Mouse (Mus musculus) liver, embryonic 15.5 days (tissue): ENCODE results near the gene Pdx1. TPM values are rescaled to one million over a fixed set of nuclear protein-coding genes. Genes with fewer than 3 reads are reported as not detected.
A peak's percentile ranks its signal among the peaks of the same experiment; 100 is the strongest.

Experiments used
- ATAC-seq: fragments of 200-750 bp; cut with Nextera tagmentation; 2 replicates; pipeline ENCODE4 v1.8.0; 2017; ENCODE audit warnings: moderate number of reproducible peaks, mild to moderate bottlenecking, moderate library complexity; ENCODE audit not compliant: insufficient read depth
- H3K27ac ChIP-seq: fragments of 300-500 bp; sonication (generic); replicated peaks from 2 replicates; pipeline ENCODE4 v1.5.1; 2015; ENCODE audit warnings: mild to moderate bottlenecking, inconsistent platforms
- H3K27me3 ChIP-seq: fragments of 300-500 bp; sonication (generic); 2 replicates; pipeline ENCODE4 v1.6.1; 2015; ENCODE audit warnings: mild to moderate bottlenecking, inconsistent platforms
- H3K36me3 ChIP-seq: fragments of 300-500 bp; sonication (generic); replicated peaks from 2 replicates; pipeline ENCODE4 v1.6.1; 2015; ENCODE audit warnings: moderate library complexity, mild to moderate bottlenecking, inconsistent platforms
- H3K4me1 ChIP-seq: fragments of 300-500 bp; sonication (generic); replicated peaks from 2 replicates; pipeline ENCODE4 v1.6.1; 2015; ENCODE audit warnings: inconsistent platforms
- H3K4me2 ChIP-seq: fragments of 300-500 bp; sonication (generic); 2 replicates; pipeline ENCODE4 v1.6.1; 2015; ENCODE audit warnings: moderate library complexity, mild to moderate bottlenecking, inconsistent platforms
- H3K4me3 ChIP-seq: fragments of 300-500 bp; sonication (generic); replicated peaks from 2 replicates; pipeline ENCODE4 v1.5.1; 2015; ENCODE audit warnings: mild to moderate bottlenecking, inconsistent platforms
- H3K9ac ChIP-seq: fragments of 300-500 bp; sonication (generic); 2 replicates; pipeline ENCODE4 v1.6.1; 2015; ENCODE audit warnings: moderate library complexity, mild to moderate bottlenecking, inconsistent platforms
- H3K9me3 ChIP-seq: fragments of 300-500 bp; sonication (generic); replicated peaks from 2 replicates; pipeline ENCODE4 v1.6.1; 2016; ENCODE audit warnings: inconsistent platforms
- WGBS: fragments of 180-500 bp; shearing (Covaris S2); methylation state at CpG from one replicate; pipeline ENCODE4 v1.1.7; 2015; ENCODE audit warnings: mixed read lengths; ENCODE audit not compliant: insufficient replicate concordance; 5-methylcytosine and 5-hydroxymethylcytosine counted together
- polyA plus RNA-seq: library from polyadenylated mRNA; unstranded; fragments of >200 nt; fragmentation: Nextera tagmentation; extraction: Ambion mirVana; gene quantifications from 2 replicates; pipeline ENCODE4 v1.2.1, GENCODE M21; 2015

Gene Pdx1
- polyA plus RNA-seq, 1 experiment from 2014 or later, result not detected

- no peaks in the 10 kb centered on the region for H3K9me3 ChIP-seq
- no peak overlapping the region for H3K4me3 ChIP-seq
- no peaks in the 10 kb centered on the region for H3K36me3 ChIP-seq
- ATAC-seq, result no peak
- H3K27ac ChIP-seq, result no peak overlapping the region
- no peak overlapping the region for H3K9ac ChIP-seq
- H3K4me2 ChIP-seq, result no peak overlapping the region
- peaks cover 100% of the 10 kb centered on the region for H3K27me3 ChIP-seq
- 13% methylated on average over 13 of the region's 13 CpGs for WGBS
- H3K4me1 ChIP-seq, result peaks cover 3% of the 10 kb centered on the region; the same call in 1 of the 2 replicates
Measured at GRCm38 (mm10) chr5:147302746-147303400, 33.1 kb downstream of the Pdx1 start.

DNA sequence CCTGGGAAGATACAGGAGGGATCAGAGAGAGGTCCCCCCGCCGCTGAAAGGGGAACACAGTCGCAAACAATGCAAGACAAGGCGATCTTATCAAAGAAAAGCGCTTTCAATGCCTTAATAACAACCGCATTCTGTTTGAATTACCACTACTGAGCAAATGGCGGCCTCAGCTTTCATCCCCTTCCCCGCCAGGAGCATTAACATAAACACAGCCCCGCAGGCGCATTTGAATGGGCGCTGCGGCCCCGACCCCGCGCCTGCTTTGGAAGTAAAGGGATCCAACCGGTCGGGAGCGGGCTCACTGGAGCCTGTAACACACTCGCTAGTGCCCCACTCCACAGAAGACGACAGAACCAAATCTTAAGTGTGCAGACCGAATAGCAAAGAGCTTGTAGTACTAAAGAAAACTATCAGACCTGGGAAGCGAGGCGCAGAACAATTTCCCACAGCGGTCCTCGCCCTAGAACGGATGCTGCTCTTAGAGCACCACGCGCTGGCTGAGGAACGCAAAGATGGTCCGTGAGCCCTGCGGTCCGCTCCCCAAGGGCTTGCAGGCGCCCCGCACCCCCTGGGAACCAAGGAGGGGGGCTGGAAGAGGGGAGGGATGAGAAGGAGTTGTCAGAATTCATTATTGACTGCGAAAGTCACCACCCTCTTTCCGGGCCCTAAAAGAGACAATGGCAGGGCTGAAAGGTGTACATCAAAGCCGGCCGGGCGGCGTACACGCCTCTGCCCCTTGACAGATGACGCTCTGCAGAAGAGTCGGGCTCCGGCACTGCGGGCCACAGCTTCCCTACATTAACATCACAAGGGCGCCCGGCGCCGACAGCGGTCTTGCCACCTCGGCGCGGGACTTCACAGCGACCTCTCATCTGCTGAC, 34.8 kb downstream of the Pdx1 start:
- Histone ChIP-seq H3K27ac (no peak overlapping the region), H3K27me3 (peaks cover 100% of the 10 kb centered on the region), H3K4me2 (no peak overlapping the region), H3K9me3 (no peaks in the 10 kb centered on the region), H3K4me1 (peaks cover 3% of the 10 kb centered on the region; the same call in 1 of the 2 replicates), H3K9ac (no peak overlapping the region), H3K4me3 (no peak overlapping the region), H3K36me3 (no peaks in the 10 kb centered on the region)
- under 1% methylated on average over 54 of the region's 54 CpGs for WGBS
- ATAC-seq, result no peak

- no peaks in the 10 kb centered on the region for H3K9me3 ChIP-seq
- H3K4me1 ChIP-seq, result peaks cover 3% of the 10 kb centered on the region; the same call in 1 of the 2 replicates
- 2% methylated on average over 16 of the region's 16 CpGs for WGBS
- H3K4me3 ChIP-seq, result no peak overlapping the region
- H3K9ac ChIP-seq, result no peak overlapping the region
- H3K27ac ChIP-seq, result no peak overlapping the region
- no peak overlapping the region for H3K4me2 ChIP-seq
- peaks cover 100% of the 10 kb centered on the region for H3K27me3 ChIP-seq
- no peaks in the 10 kb centered on the region for H3K36me3 ChIP-seq
- ATAC-seq, result no peak
Measured at GRCm38 (mm10) chr5:147305166-147305565, 35.4 kb downstream of the Pdx1 start.

DNA sequence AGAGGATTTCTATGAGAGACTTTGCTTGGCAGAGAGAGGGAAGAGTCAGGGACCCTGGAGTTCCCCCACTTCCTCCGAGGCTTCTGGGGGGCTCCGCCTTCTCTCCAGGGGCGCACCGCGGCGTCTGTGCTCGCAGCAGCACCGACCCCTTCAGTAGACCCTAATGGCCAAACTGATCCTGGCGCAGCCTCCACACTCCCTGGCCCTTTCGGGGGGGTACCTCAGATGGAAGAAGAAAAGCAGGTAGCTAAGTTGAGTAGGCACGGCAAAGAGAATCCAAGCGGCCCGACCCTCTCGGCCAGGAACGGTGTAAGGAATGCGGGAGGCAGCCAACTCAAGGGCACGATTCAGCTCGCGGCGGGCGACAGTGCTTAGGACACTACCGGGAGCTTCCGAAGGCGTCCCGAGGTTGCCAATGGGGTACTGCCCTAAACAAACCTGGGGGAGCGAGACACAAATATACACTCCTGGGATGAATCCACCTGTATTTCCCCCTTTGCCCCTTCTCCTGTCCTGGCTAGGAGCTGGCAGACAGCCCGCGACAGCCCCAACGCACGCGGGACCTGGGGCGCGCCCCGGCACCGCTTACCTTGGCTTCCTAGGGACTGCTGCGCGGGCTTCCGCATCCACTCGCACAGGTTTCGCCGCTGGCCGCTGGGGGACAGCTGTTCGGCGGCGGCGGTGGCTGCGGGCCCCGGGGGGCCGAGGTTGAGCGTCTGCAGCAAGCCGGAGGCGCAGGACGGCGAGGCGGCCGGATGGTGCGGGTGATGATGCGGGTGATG, 36.3 kb downstream of the Pdx1 start:
- Histone ChIP-seq H3K27ac (no peak overlapping the region), H3K9ac (no peak overlapping the region), H3K4me2 (no peak overlapping the region; the same call in 1 of the 2 replicates), H3K4me3 (peak overlapping the region; percentile 8; the same call in 1 of the 2 replicates), H3K9me3 (no peaks in the 10 kb centered on the region), H3K36me3 (no peaks in the 10 kb centered on the region), H3K4me1 (no peaks in the 10 kb centered on the region; the same call in 1 of the 2 replicates), H3K27me3 (peaks cover 100% of the 10 kb centered on the region)
- WGBS, result 1% methylated on average over 58 of the region's 58 CpGs
- no peak for ATAC-seq

DNA sequence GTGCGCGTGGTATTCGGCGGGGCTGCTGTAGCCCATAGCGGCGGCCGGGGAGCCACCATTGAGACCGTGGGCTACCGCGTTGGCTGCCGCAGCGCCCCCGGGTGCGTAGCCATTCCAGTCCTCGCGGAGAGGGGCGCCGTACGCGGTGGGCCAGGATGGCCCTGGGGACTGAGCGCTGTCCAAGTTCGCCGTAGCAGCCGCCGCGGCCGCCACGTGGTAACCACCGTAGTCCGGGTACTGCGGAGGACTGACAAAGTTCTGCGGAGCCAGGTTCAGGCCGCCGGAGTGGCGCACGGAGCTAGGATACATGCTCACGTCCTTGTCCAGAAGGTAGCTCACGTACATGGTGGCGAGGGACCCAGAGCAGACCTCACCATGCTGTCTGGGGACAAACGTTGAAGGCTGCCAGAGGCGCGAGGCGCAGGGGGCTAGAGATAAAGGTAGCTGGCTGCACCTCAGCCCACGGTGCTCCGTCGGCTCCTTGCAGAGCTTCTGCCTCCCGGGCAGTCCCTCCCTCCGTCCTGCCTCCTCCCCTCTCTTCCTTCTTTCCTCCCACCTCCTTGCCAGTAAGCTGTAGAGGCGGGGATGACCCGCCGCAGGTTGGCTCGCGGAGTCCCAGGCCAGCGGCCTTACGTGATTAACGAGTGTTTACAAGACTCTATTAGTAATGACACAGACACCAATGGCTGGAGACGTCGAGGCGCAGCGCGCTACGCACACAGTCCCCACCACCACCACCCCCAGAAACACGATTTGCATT, 37.1 kb downstream of the Pdx1 start, which contains the start of gene Cdx2:
TSS of gene Cdx2 (minus strand) at position 633 of the 760 bp plus-strand sequence.
- no peaks in the 10 kb centered on the region; the same call in 1 of the 2 replicates for H3K4me1 ChIP-seq
- ATAC-seq, result no peak
- no peaks in the 10 kb centered on the region for H3K9me3 ChIP-seq
- H3K27ac ChIP-seq, result no peak within 1 kb of the TSS
- H3K9ac ChIP-seq, result no peak within 1 kb of the TSS
- H3K36me3 ChIP-seq, result no peaks in the 10 kb centered on the region
- no peak within 1 kb of the TSS; the same call in 1 of the 2 replicates for H3K4me2 ChIP-seq
- H3K4me3 ChIP-seq, result peak within 1 kb of the TSS; percentile 8; the same call in 1 of the 2 replicates
- WGBS, result under 1% methylated on average over 63 of the region's 63 CpGs
- peaks cover 100% of the 10 kb centered on the region for H3K27me3 ChIP-seq

- Histone ChIP-seq H3K27me3 (peaks cover 100% of the 10 kb centered on the region), H3K4me1 (no peaks in the 10 kb centered on the region; the same call in 1 of the 2 replicates), H3K9me3 (no peaks in the 10 kb centered on the region), H3K27ac (no peak overlapping the region), H3K36me3 (no peaks in the 10 kb centered on the region), H3K4me3 (no peak overlapping the region), H3K9ac (no peak overlapping the region), H3K4me2 (no peak overlapping the region)
- no peak for ATAC-seq
- 3% methylated on average over 12 of the region's 12 CpGs for WGBS
Measured at GRCm38 (mm10) chr5:147307398-147307785, 37.6 kb downstream of the Pdx1 start.

DNA sequence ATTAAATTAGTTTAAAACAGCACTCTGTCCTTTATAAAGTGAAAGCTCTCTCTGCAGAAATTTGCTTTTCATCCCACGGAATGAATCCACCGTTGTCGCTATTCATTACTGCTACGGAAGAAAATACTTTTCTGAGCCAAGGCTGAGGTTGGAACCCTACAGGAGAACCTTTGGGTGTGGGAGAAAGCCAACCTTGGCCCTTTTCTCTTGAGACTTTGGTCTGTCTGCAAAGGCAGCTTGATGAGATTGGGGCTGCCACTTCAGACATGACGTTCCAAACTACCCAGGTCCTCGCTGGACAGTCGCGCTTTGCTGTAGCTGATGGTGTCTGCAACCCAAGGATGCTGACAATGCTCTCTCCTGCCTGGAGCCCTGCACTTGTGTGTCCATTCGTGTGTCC, 38.7 kb downstream of the Pdx1 start:
- 13% methylated on average over 9 of the region's 9 CpGs for WGBS
- Histone ChIP-seq H3K27me3 (peaks cover 100% of the 10 kb centered on the region), H3K9me3 (no peaks in the 10 kb centered on the region), H3K27ac (no peak overlapping the region), H3K36me3 (no peaks in the 10 kb centered on the region), H3K4me2 (no peak overlapping the region), H3K9ac (no peak overlapping the region), H3K4me3 (no peak overlapping the region), H3K4me1 (no peaks in the 10 kb centered on the region; the same call in 1 of the 2 replicates)
- ATAC-seq, result no peak

- WGBS, result 7% methylated on average over 2 of the region's 2 CpGs
- ATAC-seq, result no peak
- peaks cover 100% of the 10 kb centered on the region for H3K27me3 ChIP-seq
- H3K36me3 ChIP-seq, result no peaks in the 10 kb centered on the region
- H3K9ac ChIP-seq, result no peak overlapping the region
- no peak overlapping the region for H3K4me2 ChIP-seq
- H3K27ac ChIP-seq, result no peak overlapping the region
- no peak overlapping the region for H3K4me3 ChIP-seq
- no peaks in the 10 kb centered on the region for H3K9me3 ChIP-seq
- H3K4me1 ChIP-seq, result no peaks in the 10 kb centered on the region; the same call in 1 of the 2 replicates
Measured at GRCm38 (mm10) chr5:147309786-147310185, 40.0 kb downstream of the Pdx1 start.

GRCm38 (mm10) chr5:147312830-147313685, 43.3 kb downstream of the Pdx1 start:
- 2% methylated on average over 27 of the region's 27 CpGs for WGBS
- no peak for ATAC-seq
- H3K4me2 ChIP-seq, result no peak overlapping the region
- H3K4me1 ChIP-seq, result no peaks in the 10 kb centered on the region
- H3K9me3 ChIP-seq, result no peaks in the 10 kb centered on the region
- no peaks in the 10 kb centered on the region for H3K36me3 ChIP-seq
- H3K27ac ChIP-seq, result no peak overlapping the region
- H3K9ac ChIP-seq, result no peak overlapping the region
- H3K27me3 ChIP-seq, result peaks cover 100% of the 10 kb centered on the region
- no peak overlapping the region for H3K4me3 ChIP-seq
